In the genomic region with DNA sequence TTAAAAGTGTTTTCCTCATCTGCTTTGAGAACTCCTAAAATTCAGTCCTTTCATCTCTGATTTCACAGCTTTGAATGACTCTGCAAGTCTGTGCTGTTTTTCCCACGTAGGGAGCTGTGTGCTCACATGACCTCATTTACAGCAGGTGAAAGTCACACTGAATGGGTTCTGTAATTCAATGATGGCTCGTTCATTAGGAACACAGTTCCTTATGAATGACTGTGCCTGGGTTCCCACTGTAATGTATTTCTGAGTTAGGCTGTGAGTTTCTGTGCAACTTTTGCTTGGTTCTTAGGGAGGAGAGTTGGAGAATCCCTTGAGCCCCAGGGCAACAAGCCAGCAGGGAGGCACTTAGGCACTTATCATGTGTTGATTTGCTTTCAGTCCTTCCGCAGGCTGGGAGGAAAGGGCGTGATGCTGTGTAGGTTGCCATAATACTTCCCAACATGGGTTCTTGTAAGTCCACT, we compare ENCODE assay signal across 9 mouse cellular contexts. TPM values are rescaled to one million over a fixed set of nuclear protein-coding genes. Genes with fewer than 3 reads are reported as not detected.
DNase-seq lines count a peak whose midpoint lies in the region; ATAC-seq and TF ChIP-seq lines count a peak whose summit lies in the region.
"Had no signal": no experiment of that assay in that cellular context is flagged by ENCODE, and none has a peak within 500 bp of the region (broad histone marks: within the 10 kb centered on the region; RNA-seq: fewer than 3 reads in every experiment).

No protein-coding gene starts in this region.

- no peaks in the 10 kb centered on the region for H3K9me3 ChIP-seq in heart, postnatal 0 days (replicated peaks; ENCODE audit: control insufficient read depth, low read length)
- no peaks in the 10 kb centered on the region for H3K9me3 ChIP-seq in stomach, postnatal 0 days (ENCODE audit: control insufficient read depth, low read length)

- intact Hi-C loops in gastrocnemius, adult 2 months (cut with DNase I): no loop called here

- TF ChIP-seq EP300 in heart, postnatal 0 days (IDR thresholded peaks at IDR 0.05; ENCODE audit: low read depth): no peak
- TF ChIP-seq EP300 in stomach, postnatal 0 days (optimal IDR thresholded peaks at IDR 0.05): no peak

- H3K4me3 ChIP-seq in gastrocnemius, adult 2 months: no peak overlapping the region
- H3K4me3 ChIP-seq in heart, postnatal 0 days (ENCODE audit: low read depth, low read length): no peak overlapping the region
- H3K4me3 ChIP-seq in stomach, postnatal 0 days (ENCODE audit: low read depth, low read length): no peak overlapping the region

- no peak for TF ChIP-seq CTCF in gastrocnemius, adult 2 months (IDR thresholded peaks at IDR 0.05)
- no peak for TF ChIP-seq CTCF in heart, postnatal 0 days (IDR thresholded peaks at IDR 0.05; ENCODE audit: low read depth)
- no peak for TF ChIP-seq CTCF in stomach, postnatal 0 days (IDR thresholded peaks at IDR 0.05; ENCODE audit: low read depth)

- 0 out of 2 replicates have a peak, but pooled peaks have one; percentile 33 for ATAC-seq in heart, postnatal 0 days (ENCODE audit: insufficient read depth, low read depth)
- no peak for ATAC-seq in stomach, postnatal 0 days (ENCODE audit: low FRiP score, low TSS enrichment)
- no peak for ATAC-seq in CD4-positive, CD25-positive, alpha-beta regulatory T cell, adult 4 months

- no peaks in the 10 kb centered on the region for H3K27me3 ChIP-seq in heart, postnatal 0 days (ENCODE audit: control insufficient read depth, insufficient read depth, low read length)
- no peaks in the 10 kb centered on the region for H3K27me3 ChIP-seq in stomach, postnatal 0 days (ENCODE audit: control insufficient read depth, insufficient read depth, low read length)

- H3K9ac ChIP-seq in heart, postnatal 0 days (replicated peaks; ENCODE audit: low read depth, low read length): no peak overlapping the region
- H3K9ac ChIP-seq in stomach, postnatal 0 days (ENCODE audit: low read length): no peak overlapping the region

- no peak overlapping the region for H3K27ac ChIP-seq in gastrocnemius, adult 2 months
- H3K27ac ChIP-seq in heart, postnatal 0 days (ENCODE audit: low read depth): no peak overlapping the region
- no peak overlapping the region for H3K27ac ChIP-seq in stomach, postnatal 0 days (replicated peaks)
- H3K27ac ChIP-seq: macrophage had no signal

- no peaks in the 10 kb centered on the region for H3K36me3 ChIP-seq in heart, postnatal 0 days (replicated peaks; ENCODE audit: control insufficient read depth, insufficient read depth, low read length)
- H3K36me3 ChIP-seq in stomach, postnatal 0 days (ENCODE audit: control insufficient read depth, insufficient read depth, low read length): no peaks in the 10 kb centered on the region

- H3K4me2 ChIP-seq in heart, postnatal 0 days (ENCODE audit: low read depth, low read length): no peak overlapping the region
- H3K4me2 ChIP-seq in stomach, postnatal 0 days (replicated peaks; ENCODE audit: low read depth): no peak overlapping the region

- DNase-seq in gastrocnemius, adult 2 months: peak; percentile 21
- no peak for DNase-seq in gastrocnemius, adult 18-20 months (ENCODE audit: low spot score)
- DNase-seq in brain, adult 2 months (ENCODE audit: low read depth, low spot score): peak; percentile 16
- DNase-seq in heart, postnatal 0 days (ENCODE audit: low spot score): peak; percentile 22
- peak; percentile 54 for DNase-seq in kidney, postnatal 14 days
- no peak for DNase-seq in ovary, postnatal 10 days (ENCODE audit: low spot score)
- DNase-seq in stomach, postnatal 0 days (ENCODE audit: low spot score): no peak

- 7% methylated on average over 4 of the region's 4 CpGs for WGBS in heart, postnatal 0 days
- WGBS in stomach, postnatal 0 days: 38% methylated on average over 4 of the region's 4 CpGs

- H3K4me1 ChIP-seq in heart, postnatal 0 days (ENCODE audit: control insufficient read depth, insufficient read depth): no peaks in the 10 kb centered on the region
- no peaks in the 10 kb centered on the region for H3K4me1 ChIP-seq in stomach, postnatal 0 days (replicated peaks; ENCODE audit: control insufficient read depth, insufficient read depth)

RNA-seq across cellular contexts. Expression of a gene that starts 46.3 kb away (rescaled TPM):
- total RNA-seq in gastrocnemius, adult 2 months (2021): under 1 TPM in 1 of 2 experiments, not detected in 1; 0.08 TPM
- not detected for total RNA-seq in gastrocnemius, adult 18-20 months (2021)
- under 0.01 TPM in 1 of 2 replicates, not detected in the other for total RNA-seq in heart, postnatal 0 days (2014; rRNA removed; ENCODE audit: low replicate concordance)
- 0.08 and 0.10 TPM in 2 replicates for polyA plus RNA-seq in heart, postnatal 0 days (2015; fragmentation: Nextera tagmentation; extraction: Ambion mirVana)
- polyA plus RNA-seq in stomach, postnatal 0 days (2015; fragmentation: Nextera tagmentation; extraction: Ambion mirVana): 0.46 and 0.65 TPM in 2 replicates
- under 1 TPM in 1 of 2 experiments, not detected in 1; 0.05 TPM for polyA plus RNA-seq in CD4-positive, CD25-positive, alpha-beta regulatory T cell, adult 4 months (2017; shearing (Covaris generic))
- polyA plus RNA-seq: macrophage had no signal

Comparison
In these comparisons a context has a peak if more than half of its experiments do, and no peak if none do; other contexts are left out.
1. DNase-seq: peak in gastrocnemius, adult 2 months (single experiment), brain, adult 2 months (single experiment), heart, postnatal 0 days (single experiment) and kidney, postnatal 14 days (single experiment); none in gastrocnemius, adult 18-20 months (single experiment), ovary, postnatal 10 days (single experiment) and stomach, postnatal 0 days (single experiment).